Mouse (Mus musculus) lung, adult 2 months (tissue): ENCODE data around the gene Szt2. TPM values are rescaled to one million over a fixed set of nuclear protein-coding genes. Genes with fewer than 3 reads are reported as not detected.

Source experiments
- DNase-seq: peaks from one replicate; pipeline ENCODE4 v3.0.0; 2022
- H3K4me1 ChIP-seq: fragments of 200-500 bp; 2 replicates; pipeline ENCODE4 v1.6.1; 2011; ENCODE audit warnings: low read length; ENCODE audit not compliant: control insufficient read depth, insufficient read depth
- H3K4me3 ChIP-seq: fragments of 200-500 bp; replicated peaks from 2 replicates; pipeline ENCODE3; 2011; ENCODE audit warnings: low read depth, mild to moderate bottlenecking, control low read depth, low read length; ENCODE audit errors: extremely low read depth
- CTCF ChIP-seq: fragments of 200-500 bp; IDR thresholded peaks from 2 replicates; pipeline ENCODE4 v1.5.1; 2011; ENCODE audit warnings: mild to moderate bottlenecking, low read length, control low read depth; ENCODE audit not compliant: insufficient read depth
- POLR2A ChIP-seq: fragments of 200-500 bp; IDR thresholded peaks from 2 replicates; pipeline ENCODE4 v1.6.1; 2011; ENCODE audit warnings: low read depth, mild to moderate bottlenecking, control low read depth, low read length, borderline replicate concordance; ENCODE audit errors: extremely low read depth
- WGBS: fragments of 180-500 bp; shearing (Covaris S2); methylation state at CpG from one replicate; pipeline ENCODE4 v1.1.7; 2018; 5-methylcytosine and 5-hydroxymethylcytosine counted together
- polyA plus RNA-seq: library from polyadenylated mRNA; depleted of rRNA; stranded (reverse); fragments of >200 nt; gene quantifications from 2 replicates; pipeline ENCODE4 v1.2.3, GENCODE M21; 2012

Szt2 gene
- polyA plus RNA-seq, 1 experiment = 54.4 TPM

DNA sequence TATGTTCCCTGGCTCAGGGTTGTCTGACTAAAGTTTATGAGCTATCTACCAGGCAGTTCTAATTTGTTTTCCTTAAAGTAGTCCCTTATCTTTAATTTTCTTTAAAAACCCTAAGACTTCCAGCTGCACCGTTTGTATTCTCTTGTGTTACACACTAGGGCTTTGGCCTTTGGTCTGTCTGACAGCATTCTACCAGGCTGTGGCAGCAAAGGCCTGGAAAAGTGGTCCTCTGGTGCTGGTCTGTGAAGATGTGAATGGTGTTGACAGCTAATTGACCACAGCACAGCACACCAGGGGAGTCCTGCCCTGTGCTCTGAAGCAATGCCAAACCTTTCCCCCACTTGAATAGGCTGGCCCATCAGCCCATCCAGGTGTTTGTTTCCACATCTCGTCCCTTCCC, 6.7 kb upstream of the Szt2 start:
- WGBS = 70% methylated on average over 2 of the region's 2 CpGs
- DNase-seq = no peak
- TF ChIP-seq CTCF = no peak
- no peak for TF ChIP-seq POLR2A
- Histone ChIP-seq H3K4me1 (no peaks in the 10 kb centered on the region; the same call in 1 of the 2 replicates), H3K4me3 (no peak overlapping the region)

DNA sequence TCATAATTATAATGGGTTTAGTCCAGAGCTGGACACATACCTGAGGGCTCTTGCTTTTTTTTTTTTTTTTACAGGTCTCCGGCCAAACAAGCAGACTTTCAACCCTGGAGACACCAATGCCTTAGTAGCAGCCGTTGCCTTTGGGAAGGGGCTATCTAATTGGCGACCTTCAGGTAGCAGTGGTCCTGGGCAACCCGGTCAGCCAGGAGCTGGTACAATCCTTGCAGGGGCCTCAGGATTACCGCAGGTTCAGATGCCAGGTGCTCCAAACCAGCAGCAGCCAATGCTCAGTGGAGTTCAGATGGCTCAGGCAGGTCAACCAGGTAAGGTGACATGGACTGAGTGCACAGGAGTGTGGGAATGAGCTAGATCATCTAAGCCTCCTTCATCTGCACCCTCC, 4.5 kb upstream of the Szt2 start:
- no peak for DNase-seq
- no peak for TF ChIP-seq CTCF
- TF ChIP-seq POLR2A = no peak
- Histone ChIP-seq H3K4me1 (peaks cover 5% of the 10 kb centered on the region), H3K4me3 (no peak overlapping the region)
- 92% methylated on average over 5 of the region's 5 CpGs for WGBS

GRCm38 (mm10) chr4:118410871-118411270, 1.8 kb upstream of the Szt2 start:
- no peak for TF ChIP-seq POLR2A
- no peak for TF ChIP-seq CTCF
- no peak overlapping the region for H3K4me3 ChIP-seq
- H3K4me1 ChIP-seq = peaks cover 8% of the 10 kb centered on the region
- WGBS = 76% methylated on average over 5 of the region's 5 CpGs
- DNase-seq = no peak

DNA sequence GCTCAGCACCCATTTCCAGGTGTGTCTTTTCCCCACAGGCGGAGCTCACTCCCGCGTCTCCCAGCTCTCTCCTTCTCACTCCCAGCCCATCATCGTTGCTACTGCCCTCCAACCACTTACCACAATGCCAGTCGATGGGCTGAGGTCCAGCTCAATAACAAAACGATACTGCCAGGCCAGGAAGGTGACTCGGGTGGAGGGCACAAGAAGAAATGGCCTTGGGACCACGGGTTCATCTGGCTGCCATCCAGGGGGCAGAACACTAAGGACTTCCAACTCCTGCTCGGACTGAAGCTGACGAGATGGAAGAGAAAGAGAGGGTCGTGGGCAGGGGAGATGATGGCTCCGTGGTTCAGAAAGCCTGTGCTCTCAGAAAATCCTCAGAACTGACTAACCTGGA, 6.4 kb downstream of the Szt2 start:
- H3K4me1 ChIP-seq = no peaks in the 10 kb centered on the region; the same call in none of the 2 replicates
- TF ChIP-seq POLR2A (no peak), CTCF (no peak)
- no peak for DNase-seq
- H3K4me3 ChIP-seq = no peak overlapping the region
- WGBS = 85% methylated on average over 12 of the region's 12 CpGs

DNA sequence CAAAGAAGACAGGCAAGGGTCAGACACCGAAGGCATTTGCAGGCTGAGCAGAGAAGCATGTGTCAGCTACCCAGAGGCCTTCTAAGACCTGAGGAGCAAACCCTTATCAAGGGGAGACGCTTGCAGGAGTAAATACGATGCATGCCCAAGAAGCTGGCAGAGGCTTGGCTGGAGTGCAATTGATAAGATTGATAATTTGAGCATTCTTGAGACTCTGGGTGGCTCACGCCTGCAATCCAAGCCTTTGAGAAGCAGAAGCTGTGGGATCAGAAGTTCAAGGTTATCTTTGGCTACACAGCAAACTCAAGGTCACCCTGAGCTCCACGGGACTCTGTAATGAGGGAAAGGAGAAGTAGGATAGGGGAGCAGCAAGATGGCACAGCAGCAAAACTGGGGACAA, 7.2 kb downstream of the Szt2 start:
- no peak for DNase-seq
- TF ChIP-seq CTCF (no peak), POLR2A (no peak)
- peaks cover under 1% of the 10 kb centered on the region for H3K4me1 ChIP-seq
- H3K4me3 ChIP-seq = no peak overlapping the region
- WGBS = 74% methylated on average over 5 of the region's 5 CpGs

DNA sequence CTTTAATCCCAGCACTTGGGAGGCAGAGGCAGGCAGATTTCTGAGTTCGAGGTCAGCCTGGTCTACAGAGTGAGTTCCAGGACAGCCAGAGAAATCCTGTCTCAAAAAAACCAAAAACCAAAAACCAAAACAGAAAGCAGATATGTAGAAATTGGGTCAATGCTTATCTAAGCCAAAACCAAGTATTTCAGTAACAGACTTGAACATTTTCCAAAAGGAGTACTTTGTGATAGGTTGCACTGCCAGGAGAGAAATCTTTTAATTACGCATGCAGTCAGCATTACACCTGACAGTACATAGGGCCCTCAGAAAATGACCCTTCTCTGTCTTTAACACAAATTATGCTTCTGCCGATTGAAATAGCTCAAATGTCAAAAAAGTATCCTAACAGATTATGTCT, 7.7 kb downstream of the Szt2 start:
- peaks cover 4% of the 10 kb centered on the region for H3K4me1 ChIP-seq
- 81% methylated on average over 3 of the region's 3 CpGs for WGBS
- no peak for DNase-seq
- H3K4me3 ChIP-seq = no peak overlapping the region
- TF ChIP-seq CTCF (no peak), POLR2A (no peak)

- H3K4me1 ChIP-seq = peaks cover 12% of the 10 kb centered on the region
- DNase-seq = peak; percentile 50
- TF ChIP-seq POLR2A = no peak
- TF ChIP-seq CTCF = no peak
- 73% methylated on average over 6 of the region's 6 CpGs for WGBS
- no peak overlapping the region for H3K4me3 ChIP-seq
Observed at GRCm38 (mm10) chr4:118398400-118398799, 10.7 kb downstream of the Szt2 start.

DNA sequence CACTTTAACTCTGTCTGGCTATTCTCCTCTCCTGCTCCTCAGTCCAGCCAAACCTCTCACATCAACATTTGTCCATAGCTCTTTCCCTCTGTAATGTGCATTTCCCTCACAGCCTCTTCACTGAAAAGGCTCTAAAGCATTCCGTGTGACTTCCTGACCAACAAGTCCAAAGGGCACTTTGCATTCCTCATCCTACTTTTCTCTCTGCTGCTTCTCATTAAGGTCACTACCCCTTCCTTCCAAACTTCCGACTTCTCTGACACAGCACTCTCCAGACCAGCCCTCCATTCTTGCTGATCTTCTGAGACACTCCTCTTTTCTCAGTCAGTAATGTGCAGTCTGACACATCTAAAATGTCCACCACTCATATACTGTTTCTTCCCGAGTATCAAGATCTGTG, 12.6 kb downstream of the Szt2 start:
- 60% methylated on average over 3 of the region's 3 CpGs for WGBS
- Histone ChIP-seq H3K4me1 (peaks cover 12% of the 10 kb centered on the region), H3K4me3 (no peak overlapping the region)
- TF ChIP-seq POLR2A (no peak), CTCF (no peak)
- no peak for DNase-seq

DNA sequence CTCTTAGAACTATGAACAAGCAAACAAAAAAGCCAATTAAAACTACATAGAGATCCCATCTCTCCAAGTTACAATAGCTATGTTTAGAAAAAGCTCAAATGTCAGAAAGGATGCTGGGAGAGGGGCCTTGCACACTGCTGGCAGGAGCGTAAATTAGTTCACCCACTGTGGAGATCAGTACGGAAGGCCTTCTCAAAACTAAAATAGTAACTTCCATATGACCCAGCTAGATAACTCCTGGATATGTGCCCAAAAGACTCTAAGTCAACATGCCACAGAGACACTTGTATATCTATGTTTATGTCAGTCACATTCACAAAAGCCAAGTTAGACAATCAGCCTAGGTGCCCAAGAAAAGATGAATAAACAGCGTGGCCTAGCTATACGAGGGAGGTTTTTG, 13.8 kb downstream of the Szt2 start:
- H3K4me3 ChIP-seq = no peak overlapping the region
- WGBS = 32% methylated on average over 4 of the region's 4 CpGs
- TF ChIP-seq CTCF (no peak), POLR2A (no peak)
- H3K4me1 ChIP-seq = peaks cover 12% of the 10 kb centered on the region
- DNase-seq = no peak

- WGBS = 55% methylated on average over 6 of the region's 6 CpGs
- TF ChIP-seq CTCF = no peak
- TF ChIP-seq POLR2A = no peak
- DNase-seq = no peak
Observed at GRCm38 (mm10) chr4:118394505-118394904, 14.6 kb downstream of the Szt2 start.

More at GRCm38 (mm10) chr4:118394505-118394904, 14.6 kb downstream of the Szt2 start:
- Histone ChIP-seq H3K4me3 (no peak overlapping the region), H3K4me1 (peaks cover 12% of the 10 kb centered on the region)
